Mouse (Mus musculus) forebrain, embryonic 11.5 days (tissue): Measurements from ENCODE around the gene Tspan15. TPM values are rescaled to one million over a fixed set of nuclear protein-coding genes. Genes with fewer than 3 reads are reported as not detected.

Source experiments
- ATAC-seq: fragments of 200-750 bp; cut with Nextera tagmentation; replicated peaks from 2 replicates; pipeline ENCODE4 v1.8.0; 2017; ENCODE audit warnings: moderate TSS enrichment; ENCODE audit not compliant: low FRiP score
- DNase-seq: peaks from one replicate; pipeline ENCODE4 v3.0.0-alpha.2; 2017; ENCODE audit warnings: low spot score
- H3K27ac ChIP-seq: fragments of 300-500 bp; sonication (generic); 2 replicates; pipeline ENCODE4 v1.5.1; 2014; ENCODE audit warnings: low read depth, low read length
- H3K27me3 ChIP-seq: fragments of 300-500 bp; sonication (generic); 2 replicates; pipeline ENCODE4 v1.6.1; 2014; ENCODE audit warnings: mild to moderate bottlenecking, low read length, mixed read lengths; ENCODE audit not compliant: control insufficient read depth, insufficient read depth
- H3K36me3 ChIP-seq: fragments of 300-500 bp; sonication (generic); 2 replicates; pipeline ENCODE4 v1.6.1; 2014; ENCODE audit warnings: mild to moderate bottlenecking, low read length, moderate library complexity, mixed read lengths; ENCODE audit not compliant: control insufficient read depth, insufficient read depth
- H3K4me1 ChIP-seq: fragments of 300-500 bp; sonication (generic); replicated peaks from 2 replicates; pipeline ENCODE4 v1.6.1; 2014; ENCODE audit warnings: low read length, mixed read lengths; ENCODE audit not compliant: control insufficient read depth, insufficient read depth
- H3K4me2 ChIP-seq: fragments of 300-500 bp; sonication (generic); 2 replicates; pipeline ENCODE4 v1.6.1; 2014; ENCODE audit warnings: low read depth, mild to moderate bottlenecking, low read length, moderate library complexity, mixed read lengths; ENCODE audit not compliant: severe bottlenecking
- H3K4me3 ChIP-seq: fragments of 300-500 bp; sonication (generic); 2 replicates; pipeline ENCODE4 v1.5.1; 2014; ENCODE audit warnings: low read depth, low read length
- H3K9ac ChIP-seq: fragments of 300-500 bp; sonication (generic); 2 replicates; pipeline ENCODE4 v1.6.1; 2014; ENCODE audit warnings: low read length
- H3K9me3 ChIP-seq: fragments of 300-500 bp; sonication (generic); 2 replicates; pipeline ENCODE4 v1.6.1; 2016; ENCODE audit warnings: low read length, mixed read lengths; ENCODE audit not compliant: control insufficient read depth
- WGBS: fragments of 180-500 bp; shearing (Covaris S2); extraction: QIAGEN DNeasy Blood & Tissue Kit; methylation state at CpG from one replicate; pipeline ENCODE4 v1.1.7; 2014; 5-methylcytosine and 5-hydroxymethylcytosine counted together
- polyA plus RNA-seq: library from polyadenylated mRNA; unstranded; fragments of >200 nt; fragmentation: Nextera tagmentation; extraction: Ambion mirVana; gene quantifications from 2 replicates; pipeline ENCODE4 v1.2.1, GENCODE M21; 2014

Gene Tspan15
- polyA plus RNA-seq, 1 experiment from 2014 or later: 15.5 TPM

GRCm38 (mm10) chr10:62208241-62208896, 22.7 kb downstream of the Tspan15 start:
- H3K36me3 ChIP-seq: no peaks in the 10 kb centered on the region
- DNase-seq (no peak), ATAC-seq (no peak)
- H3K9me3 ChIP-seq: no peaks in the 10 kb centered on the region
- H3K4me2 ChIP-seq: no peak overlapping the region
- H3K9ac ChIP-seq: no peak overlapping the region
- no peaks in the 10 kb centered on the region for H3K27me3 ChIP-seq
- no peak overlapping the region for H3K4me3 ChIP-seq
- 85% methylated on average over 10 of the region's 10 CpGs for WGBS
- no peak overlapping the region for H3K27ac ChIP-seq
- H3K4me1 ChIP-seq: no peaks in the 10 kb centered on the region

GRCm38 (mm10) chr10:62202574-62202973, 28.5 kb downstream of the Tspan15 start:
- ATAC-seq (no peak), DNase-seq (no peak)
- Histone ChIP-seq H3K4me1 (no peaks in the 10 kb centered on the region), H3K4me2 (no peak overlapping the region), H3K9me3 (no peaks in the 10 kb centered on the region), H3K27ac (no peak overlapping the region), H3K9ac (no peak overlapping the region), H3K36me3 (no peaks in the 10 kb centered on the region), H3K27me3 (no peaks in the 10 kb centered on the region), H3K4me3 (no peak overlapping the region)
- 91% methylated on average over 6 of the region's 6 CpGs for WGBS

GRCm38 (mm10) chr10:62198891-62199290, 32.2 kb downstream of the Tspan15 start:
- DNase-seq (no peak), ATAC-seq (no peak)
- no peak overlapping the region for H3K4me3 ChIP-seq
- no peaks in the 10 kb centered on the region for H3K4me1 ChIP-seq
- H3K9ac ChIP-seq: no peak overlapping the region
- H3K9me3 ChIP-seq: no peaks in the 10 kb centered on the region
- no peak overlapping the region for H3K4me2 ChIP-seq
- no peak overlapping the region for H3K27ac ChIP-seq
- H3K36me3 ChIP-seq: no peaks in the 10 kb centered on the region
- 67% methylated on average over 1 of the region's 1 CpGs for WGBS
- no peaks in the 10 kb centered on the region for H3K27me3 ChIP-seq

GRCm38 (mm10) chr10:62197403-62197802, 33.6 kb downstream of the Tspan15 start:
- H3K4me1 ChIP-seq: no peaks in the 10 kb centered on the region
- H3K36me3 ChIP-seq: no peaks in the 10 kb centered on the region
- no peak overlapping the region for H3K4me3 ChIP-seq
- H3K4me2 ChIP-seq: no peak overlapping the region
- no peak overlapping the region for H3K9ac ChIP-seq
- H3K27me3 ChIP-seq: no peaks in the 10 kb centered on the region
- H3K27ac ChIP-seq: no peak overlapping the region
- no peaks in the 10 kb centered on the region for H3K9me3 ChIP-seq
- DNase-seq (no peak), ATAC-seq (no peak)
- 67% methylated on average over 4 of the region's 4 CpGs for WGBS

- no peaks in the 10 kb centered on the region for H3K4me1 ChIP-seq
- no peak overlapping the region for H3K4me3 ChIP-seq
- H3K9ac ChIP-seq: no peak overlapping the region
- H3K4me2 ChIP-seq: no peak overlapping the region
- H3K27ac ChIP-seq: no peak overlapping the region
- H3K9me3 ChIP-seq: no peaks in the 10 kb centered on the region
- DNase-seq (no peak), ATAC-seq (no peak)
- H3K36me3 ChIP-seq: no peaks in the 10 kb centered on the region
- 73% methylated on average over 7 of the region's 7 CpGs for WGBS
- H3K27me3 ChIP-seq: no peaks in the 10 kb centered on the region
Measured at GRCm38 (mm10) chr10:62195376-62195775, 35.7 kb downstream of the Tspan15 start.

GRCm38 (mm10) chr10:62194946-62195345, 36.1 kb downstream of the Tspan15 start:
- H3K4me3 ChIP-seq: no peak overlapping the region
- H3K4me1 ChIP-seq: no peaks in the 10 kb centered on the region; the same call in 1 of the 2 replicates
- DNase-seq (no peak), ATAC-seq (no peak)
- 77% methylated on average over 6 of the region's 6 CpGs for WGBS
- H3K9me3 ChIP-seq: no peaks in the 10 kb centered on the region
- no peaks in the 10 kb centered on the region for H3K36me3 ChIP-seq
- no peak overlapping the region for H3K27ac ChIP-seq
- no peak overlapping the region for H3K9ac ChIP-seq
- H3K27me3 ChIP-seq: no peaks in the 10 kb centered on the region
- no peak overlapping the region for H3K4me2 ChIP-seq

- no peak for ATAC-seq
- H3K9me3 ChIP-seq: no peaks in the 10 kb centered on the region
- H3K36me3 ChIP-seq: no peaks in the 10 kb centered on the region
- 79% methylated on average over 5 of the region's 5 CpGs for WGBS
- H3K4me1 ChIP-seq: no peaks in the 10 kb centered on the region; the same call in 1 of the 2 replicates
- no peak overlapping the region for H3K27ac ChIP-seq
- no peak overlapping the region for H3K4me3 ChIP-seq
- no peak overlapping the region for H3K9ac ChIP-seq
- DNase-seq: no peak
- no peak overlapping the region for H3K4me2 ChIP-seq
- no peaks in the 10 kb centered on the region for H3K27me3 ChIP-seq
Measured at GRCm38 (mm10) chr10:62194461-62194860, 36.6 kb downstream of the Tspan15 start.

GRCm38 (mm10) chr10:62194043-62194442, 37.0 kb downstream of the Tspan15 start:
- ATAC-seq: no peak
- no peak overlapping the region for H3K27ac ChIP-seq

GRCm38 (mm10) chr10:62192701-62193157, 38.3 kb downstream of the Tspan15 start:
- Histone ChIP-seq H3K4me3 (no peak overlapping the region), H3K9me3 (no peaks in the 10 kb centered on the region), H3K36me3 (no peaks in the 10 kb centered on the region), H3K4me1 (no peaks in the 10 kb centered on the region; the same call in 1 of the 2 replicates), H3K4me2 (no peak overlapping the region), H3K27ac (no peak overlapping the region), H3K9ac (no peak overlapping the region), H3K27me3 (no peaks in the 10 kb centered on the region)
- ATAC-seq: no peak
- no peak for DNase-seq
- WGBS: 77% methylated on average over 9 of the region's 9 CpGs

More at GRCm38 (mm10) chr10:62194043-62194442, 37.0 kb downstream of the Tspan15 start:
- no peak for DNase-seq
- H3K4me1 ChIP-seq: no peaks in the 10 kb centered on the region; the same call in 1 of the 2 replicates
- H3K4me3 ChIP-seq: no peak overlapping the region
- H3K9me3 ChIP-seq: no peaks in the 10 kb centered on the region
- H3K36me3 ChIP-seq: no peaks in the 10 kb centered on the region
- 87% methylated on average over 6 of the region's 6 CpGs for WGBS
- H3K27me3 ChIP-seq: no peaks in the 10 kb centered on the region
- no peak overlapping the region for H3K4me2 ChIP-seq
- no peak overlapping the region for H3K9ac ChIP-seq
